Mouse (Mus musculus) MEL (cell line): ENCODE data around the gene Tomm34. TPM values are rescaled to one million over a fixed set of nuclear protein-coding genes. Genes with fewer than 3 reads are reported as not detected.
"Not testable (repeated sequence)": the region's sequence is repeated elsewhere in the genome, so short reads cannot be mapped to it uniquely, and the experiment has no call there.

Experiments used
- DNase-seq: peaks from one replicate; pipeline ENCODE4 v3.0.0; 2011; ENCODE audit warnings: low read depth, low spot score
- H3K27ac ChIP-seq: 2 replicates; pipeline ENCODE4 v1.5.1; 2012; ENCODE audit warnings: low read depth, mild to moderate bottlenecking, control low read depth, low read length, moderate library complexity; ENCODE audit not compliant: control insufficient read depth
- H3K27me3 ChIP-seq, 2 experiments: fragments of 150-350 bp in 1 of 2; sonication (generic) in 1 of 2; 2 replicates each; pipeline ENCODE4 v1.6.1; 2012; ENCODE audit warnings: low read length in 2 of 2, mild to moderate bottlenecking in 2 of 2, improper control_type of control experiment in 1 of 2, moderate library complexity in 1 of 2; ENCODE audit not compliant: insufficient read depth in 2 of 2, control insufficient read depth in 1 of 2
- H3K36me3 ChIP-seq, 2 experiments: 2 replicates each; pipeline ENCODE4 v1.6.1; 2012 to 2014; ENCODE audit warnings: low read length in 2 of 2, improper control_type of control experiment in 1 of 2, inconsistent platforms in 1 of 2, mild to moderate bottlenecking in 1 of 2; ENCODE audit not compliant: insufficient read depth in 2 of 2, control insufficient read depth in 1 of 2
- H3K4me1 ChIP-seq, 2 experiments: fragments of 150-350 bp in 1 of 2; sonication (generic) in 1 of 2; 2 replicates each; pipeline ENCODE4 v1.6.1; 2012; ENCODE audit warnings: low read length in 2 of 2, improper control_type of control experiment in 1 of 2, mild to moderate bottlenecking in 1 of 2; ENCODE audit not compliant: insufficient read depth in 2 of 2, control insufficient read depth in 1 of 2
- H3K4me3 ChIP-seq, 2 experiments: fragments of 150-350 bp in 1 of 2; sonication (generic) in 1 of 2; 2 replicates each; pipeline ENCODE4 v1.5.1; 2012; ENCODE audit warnings: low read depth in 2 of 2, low read length in 2 of 2, mild to moderate bottlenecking in 2 of 2, moderate library complexity in 2 of 2, control low read depth in 1 of 2, improper control_type of control experiment in 1 of 2; ENCODE audit not compliant: control insufficient read depth in 1 of 2, insufficient read depth in 1 of 2
- H3K79me2 ChIP-seq: 2 replicates; pipeline ENCODE4 v1.6.1; 2012; ENCODE audit warnings: mild to moderate bottlenecking, low read length, moderate library complexity; ENCODE audit not compliant: control insufficient read depth, poor library complexity, insufficient read depth
- H3K9ac ChIP-seq: 2 replicates; pipeline ENCODE4 v1.6.1; 2012; ENCODE audit warnings: low read depth, mild to moderate bottlenecking, control low read depth, low read length, moderate library complexity; ENCODE audit not compliant: control insufficient read depth, poor library complexity, severe bottlenecking
- H3K9me3 ChIP-seq: fragments of 150-350 bp; sonication (generic); replicated peaks from 2 replicates; pipeline ENCODE4 v1.6.1; 2012; ENCODE audit warnings: mild to moderate bottlenecking, low read length, improper control_type of control experiment, moderate library complexity; ENCODE audit not compliant: insufficient read depth
- BHLHE40 ChIP-seq: IDR thresholded peaks from 2 replicates; pipeline ENCODE4 v1.6.1; 2012; ENCODE audit warnings: low read depth, mild to moderate bottlenecking, inconsistent platforms, low read length, improper control_type of control experiment, borderline replicate concordance
- CHD1 ChIP-seq: IDR thresholded peaks from 2 replicates; pipeline ENCODE4 v1.6.1; 2012; ENCODE audit warnings: low read depth, mild to moderate bottlenecking, inconsistent platforms, low read length, improper control_type of control experiment
- ETS1 ChIP-seq: IDR thresholded peaks from 2 replicates; pipeline ENCODE4 v1.6.1; 2012; ENCODE audit warnings: low read depth, mild to moderate bottlenecking, inconsistent platforms, low read length, improper control_type of control experiment, moderate library complexity
- GABPA ChIP-seq: IDR thresholded peaks from 2 replicates; pipeline ENCODE4 v1.6.1; 2012; ENCODE audit warnings: low read depth, mild to moderate bottlenecking, inconsistent platforms, low read length, improper control_type of control experiment, moderate library complexity
- GATA1 ChIP-seq: IDR thresholded peaks from 2 replicates; pipeline ENCODE4 v1.6.1; 2011; ENCODE audit warnings: low read depth, low read length, improper control_type of control experiment
- JUND ChIP-seq: IDR thresholded peaks from 2 replicates; pipeline ENCODE4 v1.6.1; 2011; ENCODE audit warnings: low read depth, mild to moderate bottlenecking, improper control_type of control experiment, low read length
- KAT2A ChIP-seq: conservative IDR thresholded peaks from 2 replicates; pipeline ENCODE4 v1.6.1; 2012; ENCODE audit warnings: low read depth, low read length, improper control_type of control experiment, inconsistent platforms
- MAFK ChIP-seq: IDR thresholded peaks from 2 replicates; pipeline ENCODE4 v1.6.1; 2011; ENCODE audit warnings: low read depth, mild to moderate bottlenecking, low read length, improper control_type of control experiment, borderline replicate concordance
- MXI1 ChIP-seq: IDR thresholded peaks from 2 replicates; pipeline ENCODE4 v1.6.1; 2011; ENCODE audit warnings: mild to moderate bottlenecking, low read depth, low read length, improper control_type of control experiment
- NELFE ChIP-seq: IDR thresholded peaks from 2 replicates; pipeline ENCODE4 v1.6.1; 2011; ENCODE audit warnings: low read depth, low read length, improper control_type of control experiment
- RAD21 ChIP-seq: IDR thresholded peaks from 2 replicates; pipeline ENCODE4 v1.6.1; 2011; ENCODE audit warnings: mild to moderate bottlenecking, low read depth, low read length, improper control_type of control experiment
- RCOR1 ChIP-seq: IDR thresholded peaks from 2 replicates; pipeline ENCODE4 v1.6.1; 2012; ENCODE audit warnings: low read depth, mild to moderate bottlenecking, inconsistent platforms, low read length, improper control_type of control experiment
- SMC3 ChIP-seq: IDR thresholded peaks from 2 replicates; pipeline ENCODE4 v1.6.1; 2011; ENCODE audit warnings: low read depth, low read length, improper control_type of control experiment
- TAL1 ChIP-seq: IDR thresholded peaks from 2 replicates; pipeline ENCODE4 v1.6.1; 2012; ENCODE audit warnings: mild to moderate bottlenecking, inconsistent platforms, low read length, moderate library complexity, mixed read lengths
- UBTF ChIP-seq: IDR thresholded peaks from 2 replicates; pipeline ENCODE4 v1.6.1; 2012; ENCODE audit warnings: low read depth, mild to moderate bottlenecking, inconsistent platforms, low read length, improper control_type of control experiment, moderate library complexity, borderline replicate concordance; ENCODE audit not compliant: insufficient read depth
- USF1 ChIP-seq: IDR thresholded peaks from 2 replicates; pipeline ENCODE4 v1.6.1; 2014; ENCODE audit warnings: low read depth, mild to moderate bottlenecking, inconsistent platforms, low read length, improper control_type of control experiment, moderate library complexity
- USF2 ChIP-seq, 2 experiments: IDR thresholded peaks; 2 replicates each; pipeline ENCODE4 v1.6.1; 2011 to 2012; ENCODE audit warnings: improper control_type of control experiment in 2 of 2, low read length in 2 of 2, borderline replicate concordance in 1 of 2, inconsistent platforms in 1 of 2, low read depth in 1 of 2, mild to moderate bottlenecking in 1 of 2; ENCODE audit not compliant: insufficient read depth in 1 of 2
- polyA plus RNA-seq, 2 experiments: library from polyadenylated mRNA; stranded (reverse) in 1 of 2; unstranded in 1 of 2; fragments of >175 nt in 1 of 2; fragments of >200 nt in 1 of 2; gene quantifications; 2 replicates each; pipeline versions ENCODE4 v1.2.1 to v1.2.4; 2012; ENCODE audit warnings: low replicate concordance in 2 of 2, low read depth in 1 of 2; ENCODE audit not compliant: insufficient read length in 2 of 2, insufficient read depth in 1 of 2, missing spikeins in 1 of 2
- total RNA-seq: library from RNA; depleted of rRNA; stranded (reverse); fragments of 300-350 nt; gene quantifications from 2 replicates; pipeline ENCODE4 v1.2.3, GENCODE M21; 2012

Gene Tomm34
- total and polyA plus RNA-seq, 3 experiments = 38.9 to 48.7 TPM; not detected in 1

GRCm38 (mm10) chr2:164072109-164072508, 1.1 kb upstream of the Tomm34 start:
- DNase-seq = no peak
- H3K4me1 ChIP-seq = peaks cover 0 to 27% of the 10 kb centered on the region in 2 experiments

DNA sequence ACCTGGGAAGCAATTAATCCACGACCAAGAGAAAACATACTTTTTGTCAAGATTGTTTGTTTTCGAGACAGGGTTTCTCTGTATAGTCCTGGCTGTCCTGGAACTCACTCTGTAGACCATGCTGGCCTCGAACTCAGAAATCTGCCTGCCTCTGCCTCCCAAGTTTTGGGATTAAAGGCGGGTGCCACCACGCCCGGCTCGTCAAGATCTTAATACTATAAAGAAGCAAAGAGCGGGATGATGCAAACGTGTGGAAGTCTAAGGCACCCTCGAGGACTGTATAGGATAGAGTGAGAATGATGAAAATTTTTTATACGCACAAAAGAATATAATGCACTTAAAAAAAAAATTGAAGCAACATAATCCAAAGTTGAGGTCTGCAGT, 460 bp upstream of the Tomm34 start:
- H3K36me3 ChIP-seq = peaks cover 6 to 32% of the 10 kb centered on the region in 2 experiments
- H3K4me3 ChIP-seq = peak overlapping the region; percentile 21 to 44; a peak in 3 of 4 replicates
- peak overlapping the region; percentile 63 for H3K27ac ChIP-seq
- DNase-seq, H3K27me3 ChIP-seq, H3K9me3 ChIP-seq: not testable (repeated sequence)
- H3K4me1 ChIP-seq = peaks cover 0 to 25% of the 10 kb centered on the region in 2 experiments
- H3K79me2 ChIP-seq = peaks cover 56% of the 10 kb centered on the region
- peak overlapping the region; percentile 68 for H3K9ac ChIP-seq

More at GRCm38 (mm10) chr2:164072109-164072508, 1.1 kb upstream of the Tomm34 start:
- H3K36me3 ChIP-seq = peaks cover 6 to 36% of the 10 kb centered on the region in 2 experiments; a peak in 3 of 4 replicates
- no peak overlapping the region for H3K4me3 ChIP-seq
- no peaks in the 10 kb centered on the region for H3K9me3 ChIP-seq
- H3K27me3 ChIP-seq = no peaks in the 10 kb centered on the region
- TF ChIP-seq NELFE (no peak), USF1 (no peak), JUND (no peak), KAT2A (no peak), GATA1 (no peak), ETS1 (no peak), GABPA (no peak), RCOR1 (no peak), MXI1 (no peak), SMC3 (no peak), MAFK (no peak), USF2 (IDR thresholded peaks at IDR 0.05; ENCODE audit: borderline replicate concordance in 1 of 2, insufficient read depth in 1 of 2, low read depth in 1 of 2, low read length in 2 of 2) (no peak), TAL1 (no peak), RAD21 (no peak), CHD1 (no peak), UBTF (no peak), BHLHE40 (no peak)
- peaks cover 59% of the 10 kb centered on the region for H3K79me2 ChIP-seq
- H3K27ac ChIP-seq = no peak overlapping the region
- H3K9ac ChIP-seq = no peak overlapping the region
